Mouse (Mus musculus) hindbrain, embryonic 15.5 days (tissue): Measurements from ENCODE around the gene Clpsl2. TPM values are rescaled to one million over a fixed set of nuclear protein-coding genes. Genes with fewer than 3 reads are reported as not detected.

Experiments used
- ATAC-seq: fragments of 200-750 bp; cut with Nextera tagmentation; 2 replicates; pipeline ENCODE4 v1.8.0; 2017; ENCODE audit warnings: low read depth, moderate number of reproducible peaks, moderate TSS enrichment; ENCODE audit not compliant: low FRiP score
- H3K27ac ChIP-seq: fragments of 300-500 bp; sonication (generic); replicated peaks from 2 replicates; pipeline ENCODE4 v1.5.1; 2015; ENCODE audit warnings: mild to moderate bottlenecking, inconsistent platforms
- H3K27me3 ChIP-seq: fragments of 300-500 bp; sonication (generic); 2 replicates; pipeline ENCODE4 v1.6.1; 2015; ENCODE audit warnings: control low read depth, inconsistent platforms
- H3K36me3 ChIP-seq: fragments of 300-500 bp; sonication (generic); 2 replicates; pipeline ENCODE4 v1.6.1; 2015; ENCODE audit warnings: control low read depth, inconsistent platforms
- H3K4me1 ChIP-seq: fragments of 300-500 bp; sonication (generic); replicated peaks from 2 replicates; pipeline ENCODE4 v1.6.1; 2015; ENCODE audit warnings: control low read depth, inconsistent platforms
- H3K4me2 ChIP-seq: fragments of 300-500 bp; sonication (generic); 2 replicates; pipeline ENCODE4 v1.6.1; 2015; ENCODE audit warnings: moderate library complexity, mild to moderate bottlenecking, inconsistent platforms
- H3K4me3 ChIP-seq: fragments of 300-500 bp; sonication (generic); 2 replicates; pipeline ENCODE4 v1.5.1; 2015; ENCODE audit warnings: mild to moderate bottlenecking, inconsistent platforms
- H3K9ac ChIP-seq: fragments of 300-500 bp; sonication (generic); 2 replicates; pipeline ENCODE4 v1.6.1; 2015; ENCODE audit warnings: inconsistent platforms
- H3K9me3 ChIP-seq: fragments of 300-500 bp; sonication (generic); 2 replicates; pipeline ENCODE4 v1.6.1; 2016; ENCODE audit warnings: control low read depth, inconsistent platforms
- WGBS: fragments of 180-500 bp; shearing (Covaris S2); methylation state at CpG from one replicate; pipeline ENCODE4 v1.1.7; 2015; 5-methylcytosine and 5-hydroxymethylcytosine counted together
- polyA plus RNA-seq: library from polyadenylated mRNA; unstranded; fragments of >200 nt; fragmentation: Nextera tagmentation; extraction: Ambion mirVana; gene quantifications from 2 replicates; pipeline ENCODE4 v1.2.1, GENCODE M21; 2015

The Clpsl2 gene
- polyA plus RNA-seq, 1 experiment from 2014 or later = not detected

DNA sequence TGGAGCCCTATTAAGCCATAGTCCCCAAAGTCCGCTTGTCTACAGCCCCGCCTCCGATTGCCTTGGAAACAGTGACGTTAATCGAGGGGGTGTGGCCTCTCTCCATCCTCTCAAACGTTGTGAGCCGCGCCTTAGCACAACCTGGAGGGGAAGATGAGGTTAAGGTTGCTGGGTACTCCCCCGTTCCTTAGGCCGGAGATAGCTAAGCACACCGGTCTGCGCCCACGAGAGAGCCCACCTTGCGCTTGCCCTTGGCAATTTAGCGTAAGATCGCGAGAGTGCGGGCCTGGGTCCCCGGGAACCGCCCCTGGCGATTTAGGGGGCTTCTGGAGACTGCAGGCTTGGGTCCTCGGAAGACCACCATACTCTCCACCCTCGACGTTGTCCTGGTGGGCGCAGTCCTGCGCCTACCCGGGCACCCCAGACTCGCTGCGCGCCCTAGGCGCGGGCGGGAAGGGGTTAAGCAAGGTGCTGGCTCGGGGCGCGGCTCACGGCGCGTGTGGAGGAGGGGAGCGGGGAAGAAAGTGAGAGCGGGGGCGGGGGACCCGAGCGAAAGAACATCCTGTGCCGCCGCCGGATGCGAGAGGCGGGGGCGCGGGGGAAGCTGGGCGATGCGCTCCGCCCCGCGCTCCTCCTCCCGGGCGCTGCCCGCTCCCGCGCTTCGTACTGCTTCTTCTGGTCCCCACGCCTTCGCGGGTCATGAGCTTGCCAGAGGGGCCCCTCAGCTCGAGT is 26.4 kb upstream of the Clpsl2 start:
- ATAC-seq = peak; percentile 85
- WGBS = under 1% methylated on average over 56 of the region's 66 CpGs

GRCm38 (mm10) chr17:28523355-28524008 is 25.7 kb upstream of the Clpsl2 start:
- Histone ChIP-seq H3K4me1 (peaks cover 23% of the 10 kb centered on the region), H3K4me3 (peak overlapping the region; percentile 70), H3K27me3 (peaks cover 8% of the 10 kb centered on the region), H3K9ac (peak overlapping the region; percentile 87), H3K9me3 (no peaks in the 10 kb centered on the region), H3K36me3 (no peaks in the 10 kb centered on the region), H3K4me2 (peak overlapping the region; percentile 91), H3K27ac (peak overlapping the region; percentile 96)
- no peak; the same call in 1 of the 2 replicates for ATAC-seq
- WGBS = 7% methylated on average over 28 of the region's 28 CpGs

More for the DNA sequence above, 26.4 kb upstream of the Clpsl2 start:
- no peaks in the 10 kb centered on the region for H3K36me3 ChIP-seq
- peaks cover 8% of the 10 kb centered on the region for H3K27me3 ChIP-seq
- H3K27ac ChIP-seq = peak overlapping the region; percentile 96
- peak overlapping the region; percentile 70 for H3K4me3 ChIP-seq
- no peaks in the 10 kb centered on the region for H3K9me3 ChIP-seq
- H3K4me2 ChIP-seq = peak overlapping the region; percentile 91
- peak overlapping the region; percentile 87 for H3K9ac ChIP-seq
- peaks cover 28% of the 10 kb centered on the region for H3K4me1 ChIP-seq

- H3K27me3 ChIP-seq = peaks cover 8% of the 10 kb centered on the region
- 85% methylated on average over 23 of the region's 23 CpGs for WGBS
- H3K4me2 ChIP-seq = peak overlapping the region; percentile 91; the same call in 1 of the 2 replicates
- no peaks in the 10 kb centered on the region for H3K9me3 ChIP-seq
- no peak overlapping the region for H3K27ac ChIP-seq
- H3K4me3 ChIP-seq = no peak overlapping the region; the same call in 1 of the 2 replicates
- H3K9ac ChIP-seq = no peak overlapping the region
- no peaks in the 10 kb centered on the region for H3K36me3 ChIP-seq
- no peak for ATAC-seq
- peaks cover 19% of the 10 kb centered on the region for H3K4me1 ChIP-seq
These were observed 25.1 kb upstream of the Clpsl2 start for GRCm38 (mm10) chr17:28524009-28524695.

GRCm38 (mm10) chr17:28524831-28525430 is 24.3 kb upstream of the Clpsl2 start:
- Histone ChIP-seq H3K27me3 (peaks cover 8% of the 10 kb centered on the region), H3K27ac (no peak overlapping the region), H3K9ac (no peak overlapping the region), H3K9me3 (no peaks in the 10 kb centered on the region), H3K36me3 (no peaks in the 10 kb centered on the region), H3K4me3 (no peak overlapping the region), H3K4me2 (no peak overlapping the region), H3K4me1 (peaks cover 19% of the 10 kb centered on the region)
- ATAC-seq = no peak
- WGBS = 81% methylated on average over 4 of the region's 4 CpGs

DNA sequence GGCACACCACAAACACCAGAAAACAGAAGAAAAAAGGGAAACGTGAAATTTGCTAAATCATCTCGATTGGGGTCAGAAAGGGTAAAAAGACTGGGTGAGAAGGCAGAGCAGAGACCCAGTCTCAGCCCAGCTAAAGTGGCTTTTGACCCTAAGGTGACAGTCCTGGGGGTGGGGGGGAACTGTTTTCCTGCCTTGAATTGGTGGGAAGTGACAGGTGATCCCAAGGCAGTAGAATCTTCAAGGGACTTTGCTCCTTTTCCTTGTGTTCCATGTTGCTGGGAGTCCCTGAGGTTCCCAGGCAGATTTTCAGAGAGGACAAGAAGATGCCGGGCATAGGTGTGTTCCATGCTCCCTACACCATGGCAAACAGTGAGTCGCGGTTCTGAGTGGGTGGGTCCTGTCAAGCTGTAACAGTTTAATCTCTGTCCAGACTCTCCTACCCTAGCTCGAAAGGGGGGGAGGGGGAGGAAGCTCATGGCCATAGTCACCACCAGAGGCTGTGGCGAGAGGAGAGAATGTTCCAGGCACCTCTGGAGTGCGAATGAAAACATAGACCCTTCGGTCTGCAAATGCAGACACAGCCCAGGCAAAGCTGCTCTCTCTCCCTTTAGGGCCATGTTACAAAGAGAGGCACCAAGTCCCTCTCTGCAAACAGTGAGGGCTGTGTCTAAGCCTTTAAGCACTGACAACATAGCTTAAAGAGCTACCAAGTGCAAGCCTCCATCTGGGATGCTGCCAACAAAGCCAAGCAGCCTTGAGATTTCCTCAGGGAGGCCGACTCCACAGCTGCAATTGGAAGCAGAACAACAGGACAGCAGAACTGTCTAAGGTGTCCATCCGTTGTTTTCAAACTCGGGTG is 21.8 kb upstream of the Clpsl2 start:
- H3K27ac ChIP-seq = peak overlapping the region; percentile 22; the same call in 1 of the 2 replicates
- peaks cover 14% of the 10 kb centered on the region for H3K4me1 ChIP-seq
- no peak for ATAC-seq
- H3K4me3 ChIP-seq = no peak overlapping the region; the same call in 1 of the 2 replicates
- no peaks in the 10 kb centered on the region for H3K27me3 ChIP-seq
- H3K9me3 ChIP-seq = no peaks in the 10 kb centered on the region
- peak overlapping the region; percentile 32 for H3K4me2 ChIP-seq
- no peak overlapping the region for H3K9ac ChIP-seq
- no peaks in the 10 kb centered on the region for H3K36me3 ChIP-seq
- 52% methylated on average over 12 of the region's 12 CpGs for WGBS

DNA sequence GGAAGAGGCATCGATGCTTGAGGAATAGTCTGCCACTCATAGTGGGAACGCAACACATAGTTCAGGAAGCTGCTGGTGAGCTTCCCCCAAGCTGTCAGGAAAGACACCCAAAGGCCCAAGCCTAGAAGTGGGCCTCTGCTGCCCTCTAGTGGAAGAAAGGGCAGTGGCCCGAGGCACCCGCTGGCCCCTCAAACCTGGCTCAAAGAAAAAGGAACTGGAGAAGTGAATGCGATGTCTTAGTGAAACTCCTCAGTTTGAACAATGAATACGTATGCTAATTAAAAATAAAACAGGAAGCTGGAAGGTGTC is 21.2 kb upstream of the Clpsl2 start:
- 3% methylated on average over 6 of the region's 6 CpGs for WGBS
- Histone ChIP-seq H3K9ac (no peak overlapping the region), H3K36me3 (no peaks in the 10 kb centered on the region), H3K4me1 (peaks cover 14% of the 10 kb centered on the region), H3K9me3 (no peaks in the 10 kb centered on the region), H3K4me3 (no peak overlapping the region; the same call in 1 of the 2 replicates), H3K4me2 (peak overlapping the region; percentile 32), H3K27me3 (no peaks in the 10 kb centered on the region), H3K27ac (peak overlapping the region; percentile 22; the same call in 1 of the 2 replicates)
- ATAC-seq = peak; percentile 57; the same call in 1 of the 2 replicates

- H3K36me3 ChIP-seq = no peaks in the 10 kb centered on the region
- 65% methylated on average over 4 of the region's 4 CpGs for WGBS
- ATAC-seq = no peak
These were observed 20.1 kb upstream of the Clpsl2 start for GRCm38 (mm10) chr17:28529116-28529515.

GRCm38 (mm10) chr17:28530506-28530905 is 18.7 kb upstream of the Clpsl2 start, which contains the start of gene Armc12:
Gene Armc12, plus strand, starts transcription at chr17:28530806.
- WGBS = 90% methylated on average over 6 of the region's 6 CpGs
- no peak within 1 kb of the TSS for H3K4me3 ChIP-seq
- no peak within 1 kb of the TSS for H3K27ac ChIP-seq
- no peaks in the 10 kb centered on the region for H3K36me3 ChIP-seq
- peaks cover 10% of the 10 kb centered on the region for H3K4me1 ChIP-seq
- no peaks in the 10 kb centered on the region for H3K27me3 ChIP-seq
- H3K9me3 ChIP-seq = no peaks in the 10 kb centered on the region
- no peak within 1 kb of the TSS for H3K4me2 ChIP-seq
- no peak within 1 kb of the TSS for H3K9ac ChIP-seq
- no peak for ATAC-seq

More at GRCm38 (mm10) chr17:28529116-28529515, 20.1 kb upstream of the Clpsl2 start:
- Histone ChIP-seq H3K4me3 (no peak overlapping the region), H3K27ac (no peak overlapping the region), H3K27me3 (no peaks in the 10 kb centered on the region), H3K9ac (no peak overlapping the region), H3K4me2 (no peak overlapping the region), H3K9me3 (no peaks in the 10 kb centered on the region), H3K4me1 (peaks cover 10% of the 10 kb centered on the region)

DNA sequence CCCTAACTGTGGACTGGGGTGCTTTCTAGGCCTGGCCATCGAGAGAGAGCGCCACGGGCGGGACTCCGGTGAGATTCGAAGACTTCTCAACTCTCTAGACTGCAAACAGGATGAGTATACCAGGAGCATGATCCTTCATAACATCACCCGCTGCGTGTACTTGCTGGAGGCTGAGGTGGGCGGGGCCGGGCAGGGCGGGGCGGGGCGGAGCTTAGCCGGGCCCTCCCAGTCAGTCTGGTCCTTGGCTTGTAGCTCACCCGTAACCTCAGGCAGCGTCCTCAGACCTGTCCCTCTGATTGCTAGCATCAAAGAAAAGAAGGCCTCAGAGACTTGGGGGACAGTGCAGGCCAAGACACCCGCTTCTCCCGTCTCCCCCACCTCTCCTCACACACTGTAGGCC is 17.3 kb upstream of the Clpsl2 start:
- no peak overlapping the region for H3K4me3 ChIP-seq
- no peak overlapping the region for H3K27ac ChIP-seq
- peaks cover 10% of the 10 kb centered on the region for H3K4me1 ChIP-seq
- no peak overlapping the region for H3K9ac ChIP-seq
- no peaks in the 10 kb centered on the region for H3K9me3 ChIP-seq
- no peaks in the 10 kb centered on the region for H3K36me3 ChIP-seq
- no peaks in the 10 kb centered on the region for H3K27me3 ChIP-seq
- no peak overlapping the region for H3K4me2 ChIP-seq
- ATAC-seq = no peak; the same call in 1 of the 2 replicates
- 13% methylated on average over 18 of the region's 18 CpGs for WGBS

DNA sequence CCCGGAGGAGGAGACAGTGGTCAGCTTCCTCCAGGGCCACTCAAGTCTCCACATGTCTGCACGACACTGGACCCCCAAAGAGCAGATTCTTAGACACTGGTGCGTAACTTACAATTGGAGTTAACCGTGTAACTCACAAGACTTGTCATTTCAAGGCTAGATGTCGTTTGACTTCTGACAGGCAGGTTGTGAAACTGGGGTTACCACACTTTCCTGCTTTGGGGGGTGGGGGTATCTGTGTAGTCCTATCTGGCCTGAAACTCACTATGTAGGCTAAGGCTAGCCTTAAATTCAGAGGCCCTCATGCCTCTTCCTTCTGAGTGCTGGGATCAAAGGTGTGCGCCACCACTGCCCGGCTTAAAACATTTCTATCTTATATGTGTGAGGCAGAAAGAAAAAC is 16.7 kb upstream of the Clpsl2 start:
- H3K27ac ChIP-seq = no peak overlapping the region
- no peaks in the 10 kb centered on the region for H3K36me3 ChIP-seq
- H3K9me3 ChIP-seq = no peaks in the 10 kb centered on the region
- no peak overlapping the region for H3K9ac ChIP-seq
- H3K4me2 ChIP-seq = no peak overlapping the region
- WGBS = 91% methylated on average over 7 of the region's 7 CpGs
- no peak overlapping the region for H3K4me3 ChIP-seq
- peaks cover 7% of the 10 kb centered on the region for H3K4me1 ChIP-seq
- H3K27me3 ChIP-seq = no peaks in the 10 kb centered on the region
- ATAC-seq = no peak

DNA sequence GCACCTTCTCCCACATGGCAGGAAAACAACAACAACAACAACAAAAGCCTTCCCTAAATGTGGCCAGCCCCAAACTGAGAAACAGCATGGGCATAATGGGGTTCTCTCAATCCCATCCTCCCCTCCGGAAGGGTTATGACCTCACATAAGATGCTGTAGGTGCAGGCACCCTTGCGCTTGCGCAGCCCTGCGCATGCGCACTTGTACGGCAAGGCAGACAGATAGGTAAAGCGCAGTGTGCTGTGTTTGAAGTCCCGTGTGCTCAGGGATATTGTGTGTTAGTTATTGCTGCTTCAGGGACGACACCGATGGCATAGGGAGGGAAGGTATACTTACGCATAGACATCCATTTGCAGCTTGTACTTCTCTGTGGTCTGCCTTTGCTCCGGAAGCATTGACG is 15.9 kb upstream of the Clpsl2 start:
- H3K4me2 ChIP-seq = no peak overlapping the region
- H3K36me3 ChIP-seq = no peaks in the 10 kb centered on the region
- no peak overlapping the region for H3K4me3 ChIP-seq
- H3K27ac ChIP-seq = no peak overlapping the region
- H3K27me3 ChIP-seq = no peaks in the 10 kb centered on the region
- no peaks in the 10 kb centered on the region for H3K9me3 ChIP-seq
- 0 out of 2 replicates have a peak, but pooled peaks cover 2% of the 10 kb centered on the region for H3K4me1 ChIP-seq
- 87% methylated on average over 13 of the region's 13 CpGs for WGBS
- no peak for ATAC-seq
- H3K9ac ChIP-seq = no peak overlapping the region
